Mouse (Mus musculus): ENCODE measurements around the gene Sco1. TPM values are rescaled to one million over a fixed set of nuclear protein-coding genes. Genes with fewer than 3 reads are reported as not detected.

The Sco1 gene
- polyA plus RNA-seq, 1 experiment from 2014 or later: 16.0 TPM

GRCm38 (mm10) chr11:67075036-67075435 lies 22.6 kb downstream of the Sco1 start:
- H3K27me3 ChIP-seq (ENCODE audit: insufficient read depth, low read length): no peaks in the 10 kb centered on the region
- ATAC-seq (replicated peaks; ENCODE audit: low FRiP score, low read depth): no peak
- no peaks in the 10 kb centered on the region for H3K4me1 ChIP-seq (replicated peaks; ENCODE audit: insufficient read depth, low read length)
- no peaks in the 10 kb centered on the region for H3K9me3 ChIP-seq (replicated peaks; ENCODE audit: low read length)
- WGBS: 31% methylated on average over 3 of the region's 3 CpGs
- no peak for TF ChIP-seq CTCF (IDR thresholded peaks at IDR 0.05; ENCODE audit: low read depth)
- H3K36me3 ChIP-seq (ENCODE audit: insufficient read depth, low read length): no peaks in the 10 kb centered on the region
- H3K4me2 ChIP-seq (ENCODE audit: low read length): no peak overlapping the region
- H3K4me3 ChIP-seq (replicated peaks; ENCODE audit: low read depth, low read length): no peak overlapping the region
- no peak for DNase-seq (ENCODE audit: low spot score)
- H3K27ac ChIP-seq: no peak overlapping the region
- H3K9ac ChIP-seq (ENCODE audit: low read depth, low read length): no peak overlapping the region

GRCm38 (mm10) chr11:67076781-67077180 lies 24.3 kb downstream of the Sco1 start:
- Histone ChIP-seq H3K4me3 (replicated peaks; ENCODE audit: low read depth, low read length) (no peak overlapping the region), H3K27me3 (ENCODE audit: insufficient read depth, low read length) (no peaks in the 10 kb centered on the region), H3K4me2 (ENCODE audit: low read length) (no peak overlapping the region), H3K36me3 (ENCODE audit: insufficient read depth, low read length) (no peaks in the 10 kb centered on the region), H3K9me3 (replicated peaks; ENCODE audit: low read length) (no peaks in the 10 kb centered on the region), H3K27ac (no peak overlapping the region), H3K9ac (ENCODE audit: low read depth, low read length) (no peak overlapping the region), H3K4me1 (replicated peaks; ENCODE audit: insufficient read depth, low read length) (no peaks in the 10 kb centered on the region)
- ATAC-seq (replicated peaks; ENCODE audit: low FRiP score, low read depth): no peak
- TF ChIP-seq CTCF (IDR thresholded peaks at IDR 0.05; ENCODE audit: low read depth): no peak
- WGBS: 89% methylated on average over 5 of the region's 5 CpGs
- no peak for DNase-seq (ENCODE audit: low spot score)

- DNase-seq (ENCODE audit: low spot score) (no peak), ATAC-seq (replicated peaks; ENCODE audit: low FRiP score, low read depth) (no peak)
- no peaks in the 10 kb centered on the region for H3K36me3 ChIP-seq (ENCODE audit: insufficient read depth, low read length)
- no peak overlapping the region for H3K4me2 ChIP-seq (ENCODE audit: low read length)
- H3K9ac ChIP-seq (ENCODE audit: low read depth, low read length): no peak overlapping the region
- no peak for TF ChIP-seq CTCF (IDR thresholded peaks at IDR 0.05; ENCODE audit: low read depth)
- no peaks in the 10 kb centered on the region for H3K4me1 ChIP-seq (replicated peaks; ENCODE audit: insufficient read depth, low read length)
- no peak overlapping the region for H3K4me3 ChIP-seq (replicated peaks; ENCODE audit: low read depth, low read length)
- no peaks in the 10 kb centered on the region for H3K9me3 ChIP-seq (replicated peaks; ENCODE audit: low read length)
- no peak overlapping the region for H3K27ac ChIP-seq
- WGBS: 71% methylated on average over 3 of the region's 3 CpGs
- H3K27me3 ChIP-seq (ENCODE audit: insufficient read depth, low read length): no peaks in the 10 kb centered on the region
These were observed 25.0 kb downstream of the Sco1 start for GRCm38 (mm10) chr11:67077435-67077834.

GRCm38 (mm10) chr11:67078000-67078399 lies 25.5 kb downstream of the Sco1 start, which contains the start of gene Myh3:
Myh3 (plus strand) TSS chr11:67078300.
- WGBS: 88% methylated on average over 5 of the region's 5 CpGs
- ATAC-seq (replicated peaks; ENCODE audit: low FRiP score, low read depth) (no peak), DNase-seq (ENCODE audit: low spot score) (no peak)
- no peak for TF ChIP-seq CTCF (IDR thresholded peaks at IDR 0.05; ENCODE audit: low read depth)
- no peaks in the 10 kb centered on the region for H3K27me3 ChIP-seq (ENCODE audit: insufficient read depth, low read length)
- H3K4me1 ChIP-seq (replicated peaks; ENCODE audit: insufficient read depth, low read length): no peaks in the 10 kb centered on the region
- no peak within 1 kb of the TSS for H3K27ac ChIP-seq
- H3K4me2 ChIP-seq (ENCODE audit: low read length): no peak within 1 kb of the TSS
- no peak within 1 kb of the TSS for H3K4me3 ChIP-seq (replicated peaks; ENCODE audit: low read depth, low read length)
- H3K36me3 ChIP-seq (ENCODE audit: insufficient read depth, low read length): no peaks in the 10 kb centered on the region
- no peaks in the 10 kb centered on the region for H3K9me3 ChIP-seq (replicated peaks; ENCODE audit: low read length)
- H3K9ac ChIP-seq (ENCODE audit: low read depth, low read length): no peak within 1 kb of the TSS

- H3K9ac ChIP-seq (ENCODE audit: low read depth, low read length): no peak overlapping the region
- H3K4me3 ChIP-seq (replicated peaks; ENCODE audit: low read depth, low read length): no peak overlapping the region
- no peaks in the 10 kb centered on the region for H3K4me1 ChIP-seq (replicated peaks; ENCODE audit: insufficient read depth, low read length)
- DNase-seq (ENCODE audit: low spot score) (no peak), ATAC-seq (replicated peaks; ENCODE audit: low FRiP score, low read depth) (no peak)
- no peak overlapping the region for H3K27ac ChIP-seq
- 89% methylated on average over 6 of the region's 6 CpGs for WGBS
- no peak for TF ChIP-seq CTCF (IDR thresholded peaks at IDR 0.05; ENCODE audit: low read depth)
- H3K9me3 ChIP-seq (replicated peaks; ENCODE audit: low read length): no peaks in the 10 kb centered on the region
- no peaks in the 10 kb centered on the region for H3K36me3 ChIP-seq (ENCODE audit: insufficient read depth, low read length)
- H3K4me2 ChIP-seq (ENCODE audit: low read length): no peak overlapping the region
- 0 out of 2 replicates have a peak, but pooled peaks cover 3% of the 10 kb centered on the region for H3K27me3 ChIP-seq (ENCODE audit: insufficient read depth, low read length)
These were observed 26.4 kb downstream of the Sco1 start for GRCm38 (mm10) chr11:67078888-67079287.

- H3K27me3 ChIP-seq (ENCODE audit: insufficient read depth, low read length): 0 out of 2 replicates have a peak, but pooled peaks cover 3% of the 10 kb centered on the region
- H3K4me1 ChIP-seq (replicated peaks; ENCODE audit: insufficient read depth, low read length): no peaks in the 10 kb centered on the region
- H3K4me3 ChIP-seq (replicated peaks; ENCODE audit: low read depth, low read length): no peak overlapping the region
- DNase-seq (ENCODE audit: low spot score): no peak
- no peak for ATAC-seq (replicated peaks; ENCODE audit: low FRiP score, low read depth)
- no peak overlapping the region for H3K4me2 ChIP-seq (ENCODE audit: low read length)
- H3K9ac ChIP-seq (ENCODE audit: low read depth, low read length): no peak overlapping the region
- no peak for TF ChIP-seq CTCF (IDR thresholded peaks at IDR 0.05; ENCODE audit: low read depth)
- no peak overlapping the region for H3K27ac ChIP-seq
- no peaks in the 10 kb centered on the region for H3K9me3 ChIP-seq (replicated peaks; ENCODE audit: low read length)
- WGBS: 75% methylated on average over 11 of the region's 11 CpGs
- H3K36me3 ChIP-seq (ENCODE audit: insufficient read depth, low read length): no peaks in the 10 kb centered on the region
These were observed 27.3 kb downstream of the Sco1 start for GRCm38 (mm10) chr11:67079740-67080139.

- no peak overlapping the region for H3K4me3 ChIP-seq (replicated peaks; ENCODE audit: low read depth, low read length)
- H3K27ac ChIP-seq: no peak overlapping the region
- H3K9ac ChIP-seq (ENCODE audit: low read depth, low read length): no peak overlapping the region
- ATAC-seq (replicated peaks; ENCODE audit: low FRiP score, low read depth) (peak; percentile 51; the same call in 1 of the 2 replicates), DNase-seq (ENCODE audit: low spot score) (peak; percentile 79)
- H3K4me2 ChIP-seq (ENCODE audit: low read length): no peak overlapping the region
- H3K4me1 ChIP-seq (replicated peaks; ENCODE audit: insufficient read depth, low read length): no peaks in the 10 kb centered on the region
- 0 out of 2 replicates have a peak, but pooled peaks cover 3% of the 10 kb centered on the region for H3K27me3 ChIP-seq (ENCODE audit: insufficient read depth, low read length)
- no peaks in the 10 kb centered on the region for H3K36me3 ChIP-seq (ENCODE audit: insufficient read depth, low read length)
- 3% methylated on average over 3 of the region's 3 CpGs for WGBS
- H3K9me3 ChIP-seq (replicated peaks; ENCODE audit: low read length): no peaks in the 10 kb centered on the region
- peak; percentile 80 for TF ChIP-seq CTCF (IDR thresholded peaks at IDR 0.05; ENCODE audit: low read depth)
These were observed 27.7 kb downstream of the Sco1 start for GRCm38 (mm10) chr11:67080168-67080567.
